Mouse (Mus musculus) ES-E14 (cell line): ENCODE measurements around the gene Gm281. TPM values are rescaled to one million over a fixed set of nuclear protein-coding genes. Genes with fewer than 3 reads are reported as not detected.
A peak's percentile ranks its signal among the peaks of the same experiment; 100 is the strongest.

ENCODE experiments used
- DNase-seq: peaks from one replicate; pipeline ENCODE4 v3.0.0-alpha.2; 2013; ENCODE audit warnings: low read depth, low spot score
- H3K27ac ChIP-seq: 2 replicates; pipeline ENCODE4 v1.5.1; 2012; ENCODE audit warnings: low read depth, mild to moderate bottlenecking, low read length, moderate library complexity, mixed read lengths; ENCODE audit not compliant: poor library complexity, insufficient read depth, severe bottlenecking
- H3K36me3 ChIP-seq: 2 replicates; pipeline ENCODE4 v1.6.1; 2012; ENCODE audit warnings: mild to moderate bottlenecking, low read length, moderate library complexity, mixed read lengths; ENCODE audit not compliant: control insufficient read depth, poor library complexity, insufficient read depth, severe bottlenecking
- H3K4me1 ChIP-seq, 2 experiments: fragments of 150-350 bp in 1 of 2; sonication (generic) in 1 of 2; 2 replicates each; pipeline ENCODE4 v1.6.1; 2012; ENCODE audit warnings: low read length in 2 of 2, mild to moderate bottlenecking in 1 of 2, mixed read lengths in 1 of 2; ENCODE audit not compliant: control insufficient read depth in 2 of 2, insufficient read depth in 2 of 2, poor library complexity in 1 of 2
- H3K4me3 ChIP-seq, 2 experiments: fragments of 150-350 bp in 1 of 2; sonication (generic) in 1 of 2; 2 replicates each; pipeline ENCODE4 v1.5.1; 2012; ENCODE audit warnings: low read length in 2 of 2, low read depth in 1 of 2, mild to moderate bottlenecking in 1 of 2, mixed read lengths in 1 of 2; ENCODE audit not compliant: insufficient read depth in 1 of 2, poor library complexity in 1 of 2, severe bottlenecking in 1 of 2
- H3K9ac ChIP-seq: 2 replicates; pipeline ENCODE4 v1.6.1; 2012; ENCODE audit warnings: low read depth, mild to moderate bottlenecking, low read length, mixed read lengths; ENCODE audit not compliant: poor library complexity, insufficient read depth, severe bottlenecking
- H3K9me3 ChIP-seq: fragments of 150-350 bp; sonication (generic); 2 replicates; pipeline ENCODE4 v1.6.1; 2012; ENCODE audit warnings: low read depth, mild to moderate bottlenecking, low read length; ENCODE audit not compliant: control insufficient read depth, insufficient read depth
- CHD2 ChIP-seq: IDR thresholded peaks from 2 replicates; pipeline ENCODE4 v1.6.1; 2014; ENCODE audit warnings: mild to moderate bottlenecking, low read depth, low read length, inconsistent platforms
- HCFC1 ChIP-seq: IDR thresholded peaks from 2 replicates; pipeline ENCODE4 v1.6.1; 2012; ENCODE audit warnings: low read length, inconsistent platforms, borderline replicate concordance; ENCODE audit not compliant: insufficient read depth
- MAFK ChIP-seq: IDR thresholded peaks from 2 replicates; pipeline ENCODE4 v1.6.1; 2014; ENCODE audit warnings: mild to moderate bottlenecking, low read depth, low read length, inconsistent platforms; ENCODE audit not compliant: insufficient read depth
- ZC3H11A ChIP-seq: IDR thresholded peaks from 2 replicates; pipeline ENCODE4 v1.6.1; 2012; ENCODE audit warnings: low read depth, mild to moderate bottlenecking, inconsistent platforms, low read length, borderline replicate concordance
- ZNF384 ChIP-seq: IDR thresholded peaks from 2 replicates; pipeline ENCODE4 v1.6.1; 2012; ENCODE audit warnings: low read depth, low read length, inconsistent platforms
- in situ Hi-C, 2 experiments: fragments of 600-800 bp; cut with MboI; formaldehyde crosslinking; loops; one replicate each; pipeline ENCODE4 v1.15.1; 2025; ENCODE audit warnings: low sequenced_read_pairs in 2 of 2, inconsistent platforms in 1 of 2; ENCODE audit not compliant: unreplicated experiment in 2 of 2
- total RNA-seq: library from RNA; depleted of rRNA; stranded (reverse); fragments of 300-350 nt; gene quantifications from 2 replicates; pipeline ENCODE4 v1.2.3, GENCODE M21; 2012

The Gm281 gene
- total RNA-seq, 1 experiment = 1.1 TPM

DNA sequence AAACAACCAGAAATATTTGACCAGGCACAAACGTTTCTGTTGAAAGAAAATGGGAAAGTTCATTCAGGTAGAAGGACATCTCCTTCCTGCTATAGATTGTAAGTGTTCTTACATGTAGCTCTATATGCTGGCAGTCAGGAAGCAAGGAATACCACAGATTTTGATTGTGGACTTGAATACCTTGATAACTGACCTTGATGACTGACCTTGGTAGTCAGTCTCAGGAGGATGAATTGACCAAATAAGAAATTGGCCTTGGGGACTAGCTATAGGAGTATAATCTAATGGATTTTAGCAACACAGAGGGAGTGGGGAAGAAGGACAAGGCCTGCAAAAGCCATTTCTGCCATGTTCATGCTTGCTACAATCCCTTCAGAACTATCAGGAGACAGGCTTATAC lies 123.8 kb downstream of the Gm281 start:
- Histone ChIP-seq H3K27ac (no peak overlapping the region; the same call in 1 of the 2 replicates), H3K4me1 (peaks cover 2 to 7% of the 10 kb centered on the region in 2 experiments; a peak in 2 of 4 replicates), H3K36me3 (no peaks in the 10 kb centered on the region), H3K4me3 (no peak overlapping the region), H3K9me3 (no peaks in the 10 kb centered on the region), H3K9ac (no peak overlapping the region)
- DNase-seq = no peak
- in situ Hi-C loops = no loop called here
- TF ChIP-seq HCFC1 = no peak
- no peak for TF ChIP-seq ZC3H11A
- no peak for TF ChIP-seq ZNF384
- no peak for TF ChIP-seq MAFK
- TF ChIP-seq CHD2 = no peak

DNA sequence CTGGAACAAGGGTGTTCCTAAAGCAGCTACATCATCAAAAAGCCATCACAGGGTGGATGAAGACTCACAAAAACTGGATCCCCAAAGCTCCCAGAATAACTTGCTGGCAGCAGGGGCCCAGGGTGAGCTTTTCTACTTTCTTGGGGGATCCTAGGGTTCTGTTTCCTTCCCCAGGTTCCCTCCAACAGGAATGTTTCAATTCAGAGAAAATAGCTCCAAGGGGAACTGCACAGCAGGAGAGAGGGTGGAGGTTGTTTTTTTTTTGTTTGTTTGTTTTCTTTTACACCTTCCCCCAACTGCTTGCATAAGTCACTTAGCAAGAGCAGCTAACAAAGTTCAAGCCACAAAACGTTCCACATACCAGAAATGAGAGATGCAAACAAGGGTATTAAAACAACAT lies 124.3 kb downstream of the Gm281 start:
- Histone ChIP-seq H3K9me3 (no peaks in the 10 kb centered on the region), H3K4me1 (peaks cover 2 to 7% of the 10 kb centered on the region in 2 experiments; a peak in 2 of 4 replicates), H3K4me3 (no peak overlapping the region), H3K9ac (no peak overlapping the region), H3K27ac (peak overlapping the region; percentile 84; the same call in 1 of the 2 replicates), H3K36me3 (no peaks in the 10 kb centered on the region)
- in situ Hi-C loops = no loop called here
- TF ChIP-seq CHD2 (peak; percentile 55; the same call in 1 of the 2 replicates), ZNF384 (no peak)
- no peak for DNase-seq

GRCm38 (mm10) chr14:13782970-13783369 lies 131.3 kb downstream of the Gm281 start:
- Histone ChIP-seq H3K36me3 (no peaks in the 10 kb centered on the region), H3K9ac (no peak overlapping the region), H3K4me1 (no peaks in the 10 kb centered on the region), H3K9me3 (no peaks in the 10 kb centered on the region), H3K27ac (no peak overlapping the region), H3K4me3 (no peak overlapping the region)
- in situ Hi-C loops = no loop called here
- no peak for DNase-seq
- TF ChIP-seq ZNF384 = no peak
- no peak for TF ChIP-seq MAFK
- no peak for TF ChIP-seq HCFC1
- no peak for TF ChIP-seq ZC3H11A
- TF ChIP-seq CHD2 = no peak

DNA sequence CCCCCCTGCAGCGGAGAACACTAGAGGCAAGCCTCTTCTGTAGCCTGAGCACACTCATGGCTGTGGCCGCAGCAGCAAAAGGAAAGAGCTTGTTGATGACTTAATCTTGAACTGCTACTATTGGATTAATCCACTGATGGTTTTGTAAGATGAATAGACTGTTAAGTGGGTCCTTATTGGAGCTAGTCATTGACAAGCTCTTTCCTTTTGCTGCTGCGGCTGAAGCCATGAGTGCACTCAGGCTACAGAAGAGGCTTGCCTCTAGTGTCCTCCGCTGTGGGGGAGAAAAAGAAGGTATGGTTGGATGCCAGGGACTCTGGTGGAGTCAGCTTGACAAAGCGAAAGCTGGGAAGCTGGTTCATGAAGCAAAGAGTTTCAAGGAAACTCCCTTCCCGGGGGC lies 135.9 kb downstream of the Gm281 start:
- TF ChIP-seq CHD2 = no peak
- no peak for TF ChIP-seq HCFC1
- no peak for TF ChIP-seq MAFK
- no peak for TF ChIP-seq ZNF384
- no peak for TF ChIP-seq ZC3H11A
- no peak overlapping the region for H3K4me3 ChIP-seq
- no peaks in the 10 kb centered on the region for H3K4me1 ChIP-seq
- no peaks in the 10 kb centered on the region for H3K9me3 ChIP-seq
- in situ Hi-C loops = no loop called here
- no peak overlapping the region for H3K27ac ChIP-seq
- no peak for DNase-seq
- H3K9ac ChIP-seq = no peak overlapping the region
- no peaks in the 10 kb centered on the region for H3K36me3 ChIP-seq

DNA sequence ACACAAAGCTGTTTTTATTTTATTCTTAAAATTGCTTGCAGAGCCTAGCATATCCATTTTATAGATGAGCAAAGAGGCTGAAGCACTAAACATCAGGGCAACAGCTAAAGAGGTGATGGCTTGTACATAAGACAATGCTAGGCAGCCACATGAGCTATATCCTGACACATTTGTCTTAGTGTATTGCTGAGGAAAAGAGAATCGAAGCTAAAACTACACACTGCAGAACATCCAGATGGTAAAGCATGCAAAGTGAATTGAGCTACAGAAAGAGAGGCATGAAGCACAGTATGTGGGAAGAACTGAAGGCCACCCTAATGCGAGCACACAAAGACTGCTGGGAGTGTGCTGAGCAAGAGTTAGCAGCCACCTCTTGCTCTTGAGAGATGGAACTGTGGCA lies 143.1 kb downstream of the Gm281 start:
- H3K36me3 ChIP-seq = no peaks in the 10 kb centered on the region
- DNase-seq = no peak
- in situ Hi-C loops = no loop called here
- H3K27ac ChIP-seq = no peak overlapping the region
- H3K4me1 ChIP-seq = peaks cover 0 to 2% of the 10 kb centered on the region in 2 experiments; a peak in 1 of 4 replicates
- no peak overlapping the region for H3K9ac ChIP-seq
- H3K9me3 ChIP-seq = no peaks in the 10 kb centered on the region
- no peak overlapping the region for H3K4me3 ChIP-seq
- TF ChIP-seq HCFC1 = no peak
- no peak for TF ChIP-seq ZC3H11A
- TF ChIP-seq ZNF384 = no peak
- no peak for TF ChIP-seq MAFK
- no peak for TF ChIP-seq CHD2
